Mouse (Mus musculus) monocyte, adult 5-6 weeks (primary cell): ENCODE measurements around the gene Olfr19. TPM values are rescaled to one million over a fixed set of nuclear protein-coding genes. Genes with fewer than 3 reads are reported as not detected.
"Not testable (repeated sequence)": the region's sequence is repeated elsewhere in the genome, so short reads cannot be mapped to it uniquely, and the experiment has no call there.

Source experiments
- ATAC-seq: fragments of 153-309, 156-312 bp; replicated peaks from 2 replicates; pipeline ENCODE4 v1.8.0; 2017; ENCODE audit warnings: mild to moderate bottlenecking; ENCODE audit not compliant: low TSS enrichment, insufficient number of reproducible peaks, severe bottlenecking, poor library complexity, low FRiP score
- total RNA-seq: library from RNA; stranded (forward); fragments of 200-1000, 200-491, 200-594 nt; gene quantifications from 3 replicates; pipeline ENCODE4 v1.2.3, GENCODE M21; 2017

Gene Olfr19
- not detected in 3 replicates for total RNA-seq

DNA sequence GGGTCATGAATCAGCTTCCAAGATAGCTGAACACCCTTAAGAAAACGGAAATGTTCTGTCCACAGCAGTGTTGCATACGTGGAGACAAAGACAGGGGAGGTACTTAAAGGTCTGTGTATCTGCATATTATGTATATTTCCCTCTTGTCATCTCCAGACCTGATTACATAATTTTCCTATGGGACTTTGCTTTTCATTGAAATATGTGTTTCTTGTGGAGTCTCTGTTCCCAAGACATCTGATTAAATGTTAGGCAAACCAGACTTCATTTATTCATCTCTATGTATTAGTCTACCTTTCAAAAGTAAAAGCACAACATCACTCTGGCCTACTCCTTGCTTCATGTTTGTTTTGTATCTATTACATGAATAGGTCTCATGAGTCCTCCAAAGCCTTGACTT is at the start of gene Olfr19:
Olfr19 (minus strand) TSS at position 101 of the 400 bp plus-strand sequence.
- ATAC-seq = no peak

DNA sequence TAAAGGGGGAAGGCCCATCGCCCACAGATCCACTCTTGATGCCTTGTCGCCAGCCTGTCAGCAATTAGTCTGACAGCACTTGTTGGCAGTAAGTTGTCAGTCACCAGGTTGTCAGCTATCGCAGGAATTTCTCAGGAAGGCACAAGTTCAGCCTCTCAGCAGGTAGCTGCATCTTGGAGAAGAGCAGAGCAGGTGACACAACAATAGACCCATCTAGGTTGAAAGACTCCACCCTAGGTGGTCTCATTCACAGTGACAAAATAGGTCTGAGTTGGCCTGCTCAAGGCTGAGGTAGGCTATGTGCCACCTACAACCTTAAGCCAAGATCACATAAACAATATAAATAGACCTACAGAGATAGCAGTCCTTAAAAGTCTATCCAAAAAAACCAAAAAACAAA is 8.8 kb upstream of the Olfr19 start:
- ATAC-seq = no peak

DNA sequence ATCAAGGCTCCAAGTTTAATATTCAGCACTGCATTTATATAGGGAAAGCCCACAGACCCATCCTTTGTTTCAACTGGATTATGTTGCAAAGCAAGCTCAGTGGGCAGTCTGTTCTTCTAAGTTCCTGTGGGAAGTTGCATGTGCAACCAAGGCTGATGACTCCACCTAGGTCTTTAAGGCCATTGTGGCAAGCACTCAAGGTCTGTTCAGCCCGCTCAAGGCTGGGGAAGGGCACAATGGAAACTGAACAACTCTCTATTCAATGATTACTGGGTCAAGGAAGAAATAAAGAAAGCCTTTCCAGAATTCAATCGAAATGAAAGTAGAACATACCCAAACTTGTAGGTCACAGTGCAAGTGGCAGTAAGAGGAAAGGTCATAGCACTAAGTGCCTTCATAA is 7.8 kb upstream of the Olfr19 start:
- no peak for ATAC-seq

DNA sequence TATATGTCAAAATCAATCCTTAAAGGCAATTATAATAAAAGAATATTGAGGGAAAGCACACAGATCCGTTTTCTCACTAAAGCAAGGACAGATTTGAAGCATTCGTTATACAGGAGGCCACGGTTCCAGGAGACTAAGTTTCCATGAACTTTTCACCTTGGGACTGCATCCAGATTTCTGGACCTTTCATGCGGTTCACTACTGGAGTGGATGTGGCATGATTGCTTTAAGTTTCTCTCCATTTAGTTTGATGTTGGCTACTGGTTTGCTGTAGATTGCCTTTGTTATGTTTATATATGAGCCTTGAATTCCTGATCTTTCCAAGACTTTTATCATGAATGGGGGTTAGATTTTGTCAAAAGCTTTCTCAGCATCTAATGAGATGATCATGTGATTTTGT is 11.2 kb downstream of the Olfr19 start:
- ATAC-seq = no peak

DNA sequence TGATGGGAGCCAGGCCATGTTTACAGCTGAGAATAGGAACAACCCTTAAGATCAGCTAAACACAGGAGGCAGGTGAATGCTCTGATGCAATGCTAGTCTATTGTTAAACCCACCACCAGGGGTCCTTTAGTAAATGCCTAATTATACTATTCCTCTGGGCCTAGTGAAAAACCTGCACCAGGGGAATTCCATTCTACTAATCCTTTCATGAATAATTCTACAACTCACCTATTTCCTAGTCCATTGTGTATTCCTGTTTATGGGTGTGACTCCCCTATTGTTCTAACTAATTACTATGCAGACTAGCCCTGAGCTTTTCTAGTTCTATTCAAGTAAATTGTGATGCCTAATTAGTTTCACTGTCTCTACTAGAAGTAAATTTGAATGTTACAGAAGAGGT is 11.7 kb downstream of the Olfr19 start:
- ATAC-seq = not testable (repeated sequence)

DNA sequence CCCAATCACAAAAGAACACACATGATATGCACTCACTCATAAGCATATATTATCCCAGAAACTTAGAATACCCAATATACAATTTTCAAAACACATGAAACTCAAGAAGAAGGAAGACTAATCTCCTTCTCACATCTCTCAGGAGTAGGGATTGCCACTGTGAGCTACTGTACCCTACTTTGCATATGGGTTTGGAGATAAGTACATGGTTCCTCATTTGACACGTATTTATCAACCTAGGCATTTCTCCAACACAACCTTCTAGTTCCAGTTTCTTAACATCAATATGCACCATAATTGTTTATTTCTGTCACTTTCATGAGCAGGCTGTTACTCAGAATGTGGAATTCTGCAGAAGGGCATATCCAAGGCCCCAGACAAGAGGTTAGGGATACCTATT is 31.1 kb downstream of the Olfr19 start:
- ATAC-seq = no peak

DNA sequence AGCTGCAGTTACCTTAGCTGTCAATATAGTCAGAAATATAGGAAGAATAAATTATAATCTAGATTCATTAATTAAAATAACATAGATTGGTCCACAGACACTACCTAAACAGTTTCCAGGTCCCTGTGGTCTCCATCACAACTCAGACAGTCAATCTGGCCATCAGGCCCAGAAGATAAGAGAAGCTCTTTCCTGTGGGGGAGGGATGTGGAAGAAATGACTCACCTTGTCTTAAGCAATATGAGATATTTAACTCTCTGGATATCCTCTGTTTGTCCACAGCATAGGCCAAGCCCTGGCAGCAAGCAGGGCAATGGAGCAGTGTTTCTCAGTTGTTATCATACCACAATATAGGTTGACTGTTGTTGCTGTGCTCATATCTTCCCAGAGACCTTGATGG is 42.5 kb downstream of the Olfr19 start:
- ATAC-seq = no peak

Other genes starting within 250 kb of the Olfr19 start
- 109 to 116 TPM (median 115 TPM) in 3 replicates for gene Fgd4, start 75.9 kb downstream of the Olfr19 start, total RNA-seq
- gene Spag6l, start 153.1 kb upstream of the Olfr19 start, total RNA-seq = 1.7 TPM in 1 of 3 replicates, not detected in the others
- not detected in 3 replicates for gene Igll1, start 187.6 kb upstream of the Olfr19 start, total RNA-seq
- 56.2 to 96.3 TPM (median 60.3 TPM) in 3 replicates for gene Top3b, start 194.3 kb upstream of the Olfr19 start, total RNA-seq
- gene Vpreb1, start 194.4 kb upstream of the Olfr19 start, total RNA-seq = 0.68 TPM in 1 of 3 replicates, not detected in the others
- gene Ppm1f, start 220.1 kb upstream of the Olfr19 start, total RNA-seq = 4.3 to 10.6 TPM (median 6.3 TPM) in 3 replicates